Mouse (Mus musculus) heart, embryonic 13.5 days (tissue): Measurements from ENCODE around the gene Cul9. TPM values are rescaled to one million over a fixed set of nuclear protein-coding genes. Genes with fewer than 3 reads are reported as not detected.
"Not testable (repeated sequence)": the region's sequence is repeated elsewhere in the genome, so short reads cannot be mapped to it uniquely, and the experiment has no call there.

ENCODE experiments used
- ATAC-seq: fragments of 200-750 bp; cut with Nextera tagmentation; 2 replicates; pipeline ENCODE4 v1.8.0; 2017; ENCODE audit warnings: moderate TSS enrichment; ENCODE audit not compliant: insufficient number of reproducible peaks, low FRiP score, low TSS enrichment; ENCODE audit errors: extremely low read depth
- H3K27ac ChIP-seq: fragments of 300-500 bp; sonication (generic); replicated peaks from 2 replicates; pipeline ENCODE4 v1.5.1; 2015; ENCODE audit warnings: moderate library complexity, mild to moderate bottlenecking, inconsistent platforms
- H3K27me3 ChIP-seq: fragments of 300-500 bp; sonication (generic); replicated peaks from 2 replicates; pipeline ENCODE4 v1.6.1; 2015; ENCODE audit warnings: mild to moderate bottlenecking, inconsistent platforms
- H3K36me3 ChIP-seq: fragments of 300-500 bp; sonication (generic); 2 replicates; pipeline ENCODE4 v1.6.1; 2015; ENCODE audit warnings: mild to moderate bottlenecking, inconsistent platforms
- H3K4me1 ChIP-seq: fragments of 300-500 bp; sonication (generic); 2 replicates; pipeline ENCODE4 v1.6.1; 2015; ENCODE audit warnings: inconsistent platforms
- H3K4me2 ChIP-seq: fragments of 300-500 bp; sonication (generic); 2 replicates; pipeline ENCODE4 v1.6.1; 2015; ENCODE audit warnings: inconsistent platforms, mild to moderate bottlenecking, moderate library complexity
- H3K4me3 ChIP-seq: fragments of 300-500 bp; sonication (generic); 2 replicates; pipeline ENCODE4 v1.5.1; 2015; ENCODE audit warnings: moderate library complexity, mild to moderate bottlenecking, inconsistent platforms
- H3K9ac ChIP-seq: fragments of 300-500 bp; sonication (generic); 2 replicates; pipeline ENCODE4 v1.6.1; 2015; ENCODE audit warnings: inconsistent platforms, mild to moderate bottlenecking, moderate library complexity
- H3K9me3 ChIP-seq: fragments of 300-500 bp; sonication (generic); 2 replicates; pipeline ENCODE4 v1.6.1; 2016; ENCODE audit warnings: inconsistent platforms
- WGBS: fragments of 180-500 bp; shearing (Covaris S2); methylation state at CpG from one replicate; pipeline ENCODE4 v1.1.7; 2015; ENCODE audit warnings: mixed read lengths; 5-methylcytosine and 5-hydroxymethylcytosine counted together
- polyA plus RNA-seq: library from polyadenylated mRNA; unstranded; fragments of >200 nt; fragmentation: Nextera tagmentation; extraction: Ambion mirVana; gene quantifications from 2 replicates; pipeline ENCODE4 v1.2.1, GENCODE M21; 2015

Cul9 gene
- polyA plus RNA-seq, 1 experiment from 2014 or later = 5.0 TPM

DNA sequence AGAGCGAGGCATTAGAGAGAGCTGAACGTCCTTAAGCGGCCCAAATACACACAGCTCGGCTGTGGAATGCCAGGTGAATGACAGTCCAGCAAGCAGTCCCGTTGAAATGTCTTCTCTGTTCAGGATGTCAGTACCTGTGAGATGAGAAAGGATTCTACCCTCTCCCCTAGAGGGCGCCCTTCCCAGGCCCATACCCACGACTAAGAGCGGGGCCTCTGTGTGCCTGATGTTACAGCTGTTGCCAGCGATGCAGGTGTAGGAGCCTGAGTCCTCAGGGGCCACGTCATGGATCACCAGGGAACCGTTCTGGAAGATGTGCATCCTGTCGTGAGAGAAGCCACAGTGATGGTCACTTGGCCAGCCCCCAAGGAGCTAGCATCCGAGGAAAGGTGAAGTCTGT lies 29.9 kb upstream of the Cul9 start:
- ATAC-seq = no peak
- Histone ChIP-seq H3K4me2 (no peak overlapping the region), H3K36me3 (peaks cover 97% of the 10 kb centered on the region), H3K27me3 (no peaks in the 10 kb centered on the region), H3K9ac (no peak overlapping the region), H3K4me1 (no peaks in the 10 kb centered on the region), H3K9me3 (peaks cover 5% of the 10 kb centered on the region; the same call in 1 of the 2 replicates), H3K27ac (no peak overlapping the region), H3K4me3 (no peak overlapping the region)
- 81% methylated on average over 13 of the region's 13 CpGs for WGBS

DNA sequence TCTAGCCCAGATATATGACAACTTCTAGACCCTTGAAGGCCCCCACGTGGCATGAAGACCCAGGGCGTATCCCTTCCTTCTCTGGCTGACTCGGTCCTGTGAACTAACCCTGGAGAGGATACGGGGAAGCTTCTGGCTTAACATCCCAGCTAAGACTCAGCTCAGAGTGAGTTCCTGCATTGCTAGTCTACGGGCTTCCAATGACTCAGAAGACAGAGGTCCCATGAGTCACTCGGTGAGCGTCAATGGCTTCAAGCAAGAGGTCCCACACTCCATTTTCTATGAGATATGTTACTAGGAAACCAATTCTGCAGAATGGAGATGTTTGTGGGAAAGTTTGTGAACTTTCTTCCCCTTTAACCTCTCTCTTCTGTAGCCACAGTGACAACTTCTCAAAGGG lies 28.3 kb upstream of the Cul9 start:
- H3K4me1 ChIP-seq = no peaks in the 10 kb centered on the region
- WGBS = 88% methylated on average over 7 of the region's 7 CpGs
- no peak overlapping the region for H3K4me2 ChIP-seq
- no peaks in the 10 kb centered on the region for H3K9me3 ChIP-seq
- H3K9ac ChIP-seq = no peak overlapping the region
- H3K27me3 ChIP-seq = no peaks in the 10 kb centered on the region
- H3K36me3 ChIP-seq = peaks cover 97% of the 10 kb centered on the region
- H3K4me3 ChIP-seq = no peak overlapping the region
- no peak for ATAC-seq
- no peak overlapping the region for H3K27ac ChIP-seq

DNA sequence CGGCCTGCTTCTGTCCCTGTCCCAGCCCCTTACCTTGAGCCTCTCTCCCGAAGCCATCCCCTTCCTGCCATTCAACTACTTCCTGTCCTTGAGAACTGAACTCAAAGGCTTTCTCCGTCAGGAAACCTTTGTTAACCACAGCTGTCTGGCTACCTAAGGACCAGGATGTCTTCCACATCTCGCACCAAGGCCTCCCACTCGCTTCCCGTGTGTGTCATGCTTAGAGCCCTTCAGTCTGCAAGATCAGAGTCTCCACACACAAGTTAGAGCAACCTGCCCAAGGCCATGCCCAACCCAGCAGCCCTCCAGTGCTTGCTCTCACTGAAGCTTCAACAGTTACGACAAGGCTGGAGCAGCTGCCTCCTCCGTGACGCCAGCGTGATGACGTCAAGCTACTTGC lies 24.8 kb upstream of the Cul9 start:
- Histone ChIP-seq H3K4me1 (no peaks in the 10 kb centered on the region), H3K9me3 (no peaks in the 10 kb centered on the region), H3K36me3 (peaks cover 99% of the 10 kb centered on the region), H3K9ac (no peak overlapping the region), H3K27ac (no peak overlapping the region; the same call in 1 of the 2 replicates), H3K4me3 (no peak overlapping the region), H3K27me3 (no peaks in the 10 kb centered on the region), H3K4me2 (no peak overlapping the region)
- ATAC-seq = no peak
- WGBS = 74% methylated on average over 11 of the region's 11 CpGs

DNA sequence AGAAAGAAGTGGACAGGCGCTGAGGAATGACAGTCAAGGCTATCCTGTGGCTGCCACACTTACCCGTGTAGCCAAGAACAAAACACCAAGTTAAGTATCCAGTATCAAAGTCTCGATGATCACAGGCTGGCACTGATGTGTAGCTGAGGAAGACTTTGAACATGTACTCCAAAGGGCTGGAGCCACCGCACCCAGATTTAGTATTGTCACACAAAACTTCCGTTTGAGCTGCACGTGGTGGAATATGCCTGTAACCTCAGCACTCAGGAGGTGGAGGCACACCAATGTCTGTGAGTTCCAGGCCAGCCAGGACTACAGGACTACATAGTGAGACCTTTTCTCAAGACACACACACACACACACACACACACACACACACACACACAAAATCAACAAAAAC lies 13.0 kb upstream of the Cul9 start:
- H3K9me3 ChIP-seq = no peaks in the 10 kb centered on the region

DNA sequence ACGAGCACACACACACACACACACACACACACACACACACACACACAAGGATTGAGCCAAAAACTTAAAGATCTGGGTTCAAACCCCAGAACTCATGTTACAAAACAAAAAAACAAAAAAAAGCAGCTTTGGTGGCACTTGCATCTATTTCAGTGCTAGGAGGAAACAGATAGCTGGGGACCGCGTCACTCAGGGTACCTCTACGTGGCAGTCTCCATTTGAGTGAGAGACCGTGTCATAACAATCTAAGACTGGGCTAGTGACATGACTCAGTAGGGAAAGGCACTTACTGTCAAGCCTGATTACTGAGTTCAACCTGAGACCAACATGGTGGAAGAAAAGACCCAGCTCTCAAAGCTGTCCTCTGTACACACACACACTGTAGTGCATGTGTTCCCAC lies 12.0 kb upstream of the Cul9 start:
- Histone ChIP-seq H3K9me3 (no peaks in the 10 kb centered on the region), H3K4me2 (no peak overlapping the region), H3K9ac (no peak overlapping the region), H3K27me3 (no peaks in the 10 kb centered on the region), H3K36me3 (peaks cover under 1% of the 10 kb centered on the region; the same call in 1 of the 2 replicates), H3K4me1 (peaks cover 28% of the 10 kb centered on the region), H3K27ac (no peak overlapping the region), H3K4me3 (no peak overlapping the region)
- WGBS = 75% methylated on average over 5 of the region's 5 CpGs
- no peak for ATAC-seq

More for the DNA sequence above, 13.0 kb upstream of the Cul9 start:
- H3K4me3 ChIP-seq = no peak overlapping the region
- no peak overlapping the region for H3K4me2 ChIP-seq
- H3K9ac ChIP-seq = no peak overlapping the region
- H3K27me3 ChIP-seq = no peaks in the 10 kb centered on the region
- H3K4me1 ChIP-seq = peaks cover 18% of the 10 kb centered on the region
- 86% methylated on average over 6 of the region's 6 CpGs for WGBS
- no peak for ATAC-seq
- no peak overlapping the region for H3K27ac ChIP-seq
- H3K36me3 ChIP-seq = peaks cover 10% of the 10 kb centered on the region

DNA sequence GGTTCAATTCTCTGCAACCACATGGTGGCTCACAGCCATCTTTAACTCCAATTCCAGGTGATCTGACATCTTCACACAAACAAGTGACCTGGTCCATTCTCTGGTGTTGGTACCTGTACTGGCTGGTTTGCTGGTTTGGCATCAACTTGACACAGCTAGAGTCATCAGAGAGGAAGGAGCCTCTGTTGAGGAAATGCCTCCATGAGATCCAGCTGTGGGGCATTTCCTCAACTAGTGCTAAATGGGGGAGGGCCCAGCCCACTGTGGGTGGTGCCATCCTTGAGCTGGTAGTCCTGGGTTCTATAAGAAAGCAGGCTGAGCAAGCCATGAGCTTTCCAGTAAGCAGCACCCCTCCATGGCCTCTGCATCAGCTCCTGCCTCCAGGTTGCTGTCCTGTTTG lies 11.1 kb upstream of the Cul9 start:
- Histone ChIP-seq H3K4me3 (peak overlapping the region; percentile 100; the same call in 1 of the 2 replicates), H3K4me2 (peak overlapping the region; percentile 82), H3K4me1 (peaks cover 36% of the 10 kb centered on the region), H3K27ac (peak overlapping the region; percentile 95), H3K9ac (peak overlapping the region; percentile 87)
- H3K36me3 ChIP-seq, H3K9me3 ChIP-seq, ATAC-seq, H3K27me3 ChIP-seq: not testable (repeated sequence)

DNA sequence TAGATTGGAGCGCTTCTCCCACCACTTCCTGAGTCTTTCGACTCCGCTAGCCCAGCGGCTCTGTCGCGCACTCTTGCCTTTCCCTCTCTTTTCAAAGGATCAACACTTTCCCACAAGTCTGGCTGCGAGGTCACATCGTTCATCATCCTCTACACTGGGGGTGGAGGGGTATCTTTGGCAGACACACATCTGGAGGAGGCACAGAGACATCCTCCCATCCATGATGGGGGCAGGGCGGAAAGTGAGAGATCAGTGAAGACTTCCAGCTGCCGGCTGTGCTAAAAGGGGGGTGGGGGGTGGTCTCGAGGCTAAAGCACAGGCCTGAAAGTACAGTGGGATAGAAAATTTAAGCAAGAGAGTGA lies 10.4 kb upstream of the Cul9 start:
- Histone ChIP-seq H3K27ac (peak overlapping the region; percentile 95), H3K36me3 (peaks cover 11% of the 10 kb centered on the region), H3K4me2 (peak overlapping the region; percentile 82), H3K27me3 (no peaks in the 10 kb centered on the region), H3K4me1 (peaks cover 44% of the 10 kb centered on the region), H3K4me3 (peak overlapping the region; percentile 100), H3K9me3 (no peaks in the 10 kb centered on the region), H3K9ac (peak overlapping the region; percentile 87)
- WGBS = 0% methylated on average over 11 of the region's 11 CpGs
- ATAC-seq = no peak

DNA sequence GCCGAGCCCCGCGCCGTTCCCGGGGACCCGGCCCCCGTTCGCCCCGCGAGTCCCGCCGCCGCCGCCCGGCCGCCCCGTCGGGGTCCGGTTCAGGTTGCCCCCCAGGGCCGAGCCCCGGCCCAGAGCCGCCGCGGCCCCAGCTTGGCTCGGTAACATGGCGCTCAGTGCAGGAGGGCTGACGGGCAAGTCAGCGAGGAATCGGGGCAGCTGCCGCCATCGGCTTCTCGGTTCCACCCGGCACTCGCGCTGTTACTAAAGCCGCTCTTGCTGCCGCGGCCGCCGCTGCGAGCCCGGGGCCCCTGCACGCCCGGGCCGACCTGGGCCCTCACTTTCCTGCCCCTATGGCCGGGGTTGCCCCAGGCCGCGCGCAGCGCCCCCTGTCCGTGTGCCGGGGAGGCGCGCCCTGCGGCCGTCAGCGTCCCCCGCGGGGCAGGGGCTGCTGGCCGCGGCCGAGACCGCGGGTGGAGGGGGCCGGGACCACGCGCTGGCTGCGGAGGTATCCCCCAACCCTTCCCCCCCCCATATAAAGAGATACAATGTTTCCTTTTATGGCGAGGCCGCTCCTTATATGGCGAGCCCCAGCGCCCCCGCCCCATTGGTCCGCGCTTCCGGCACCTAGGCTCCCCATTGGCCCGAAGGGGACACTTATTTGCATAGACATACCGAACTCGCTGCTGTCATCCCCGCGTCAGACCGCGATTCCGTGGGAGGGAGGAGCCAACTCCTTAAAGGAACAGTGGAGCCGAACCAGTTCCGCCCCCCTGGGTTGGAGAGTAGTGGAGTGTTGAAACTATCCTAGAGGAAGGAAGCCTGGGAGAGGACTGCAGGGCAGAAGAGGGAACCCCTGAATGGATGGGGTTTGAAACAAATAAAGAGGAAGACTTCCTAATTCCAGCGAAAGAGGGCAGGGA lies 9.7 kb upstream of the Cul9 start, which contains the start of gene Srf:
Gene Srf (minus strand): TSS at position 503 of the 911 bp plus-strand sequence.
- no peaks in the 10 kb centered on the region for H3K27me3 ChIP-seq
- peaks cover 17% of the 10 kb centered on the region for H3K36me3 ChIP-seq
- WGBS = under 1% methylated on average over 68 of the region's 87 CpGs
- peak within 1 kb of the TSS; percentile 100 for H3K9ac ChIP-seq
- peak within 1 kb of the TSS; percentile 92 for H3K4me2 ChIP-seq
- peak; percentile 86 for ATAC-seq
- peak within 1 kb of the TSS; percentile 97 for H3K27ac ChIP-seq
- H3K9me3 ChIP-seq = no peaks in the 10 kb centered on the region
- H3K4me3 ChIP-seq = peak within 1 kb of the TSS; percentile 100
- peaks cover 50% of the 10 kb centered on the region for H3K4me1 ChIP-seq

DNA sequence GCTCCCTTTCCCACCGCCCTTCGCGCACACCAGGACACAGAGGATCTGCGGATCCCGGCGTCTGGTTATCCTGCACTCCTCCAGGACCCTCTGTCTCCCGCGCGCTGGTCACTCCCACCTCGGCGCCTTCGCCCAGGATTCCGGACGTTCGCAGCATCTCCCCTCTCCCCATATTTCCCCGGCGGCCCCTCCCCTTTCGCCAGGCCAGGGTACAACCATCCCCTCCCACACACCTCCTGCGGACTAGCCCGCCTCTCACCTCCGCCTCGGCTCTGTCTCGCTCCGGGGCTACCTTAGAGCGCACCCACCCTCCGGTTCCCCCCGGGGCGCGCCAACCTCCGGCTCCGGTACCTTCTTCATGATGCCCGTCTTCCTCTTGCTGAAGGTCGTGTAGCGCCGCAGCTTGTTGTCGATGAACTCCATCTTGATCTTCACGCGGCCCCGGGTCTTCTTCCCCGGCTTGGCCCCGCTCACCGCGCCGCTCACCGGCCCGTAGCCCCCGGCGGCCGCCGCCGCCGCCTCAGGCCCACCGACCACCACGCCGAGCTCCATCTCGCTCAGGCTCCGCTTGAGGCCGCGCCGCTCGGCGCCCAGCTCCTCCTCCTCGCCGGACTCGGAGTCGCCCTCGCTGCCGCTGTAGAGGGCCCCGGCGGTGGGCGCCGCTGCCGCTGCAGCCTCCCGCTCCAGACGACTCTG lies 8.9 kb upstream of the Cul9 start:
- Histone ChIP-seq H3K27me3 (no peaks in the 10 kb centered on the region), H3K9me3 (no peaks in the 10 kb centered on the region), H3K4me3 (peak overlapping the region; percentile 100), H3K4me2 (peak overlapping the region; percentile 92), H3K27ac (peak overlapping the region; percentile 97), H3K4me1 (peaks cover 50% of the 10 kb centered on the region), H3K36me3 (peaks cover 25% of the 10 kb centered on the region), H3K9ac (peak overlapping the region; percentile 100)
- no peak; the same call in 1 of the 2 replicates for ATAC-seq
- WGBS = under 1% methylated on average over 75 of the region's 75 CpGs

DNA sequence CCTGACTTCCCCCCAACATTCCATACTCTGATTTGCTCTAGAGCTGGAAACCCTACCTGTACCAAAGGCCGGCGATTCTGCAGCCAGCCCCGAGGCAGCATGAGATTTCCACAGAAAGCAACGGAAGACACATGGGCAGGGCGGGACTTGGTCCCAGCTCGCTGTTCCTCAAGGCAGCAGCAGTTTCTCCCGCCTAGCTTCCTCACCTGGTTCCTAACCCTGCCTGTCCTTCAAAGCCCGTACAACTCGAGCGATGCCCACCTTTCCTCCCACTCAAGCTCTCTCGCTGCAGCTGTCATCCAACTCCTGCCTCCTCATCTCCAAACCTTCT lies 8.4 kb upstream of the Cul9 start:
- H3K9ac ChIP-seq = peak overlapping the region; percentile 100
- H3K9me3 ChIP-seq = no peaks in the 10 kb centered on the region
- peaks cover 50% of the 10 kb centered on the region for H3K4me1 ChIP-seq
- H3K4me3 ChIP-seq = peak overlapping the region; percentile 100
- under 1% methylated on average over 11 of the region's 11 CpGs for WGBS
- H3K27ac ChIP-seq = peak overlapping the region; percentile 97
- H3K4me2 ChIP-seq = peak overlapping the region; percentile 92
- no peaks in the 10 kb centered on the region for H3K27me3 ChIP-seq
- ATAC-seq = no peak
- H3K36me3 ChIP-seq = peaks cover 30% of the 10 kb centered on the region

DNA sequence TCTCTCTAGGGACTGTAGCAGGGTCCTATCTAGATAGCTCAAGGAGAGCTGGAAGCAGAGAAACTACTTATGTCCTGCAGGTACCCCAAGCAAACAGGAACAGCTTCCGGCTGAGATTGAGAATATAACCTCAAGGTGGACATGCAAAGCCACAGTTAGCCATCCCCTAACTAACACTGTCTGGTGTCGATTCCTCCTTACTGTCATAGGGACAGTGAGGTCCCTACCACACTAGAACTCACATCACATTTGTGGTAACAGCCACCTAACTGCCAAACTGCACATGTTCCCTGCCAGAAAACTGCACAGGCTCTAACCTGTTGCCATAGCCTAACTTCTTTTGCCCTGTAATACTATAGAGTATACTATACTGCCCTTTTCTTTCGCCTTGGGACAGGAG lies 7.7 kb upstream of the Cul9 start:
- no peaks in the 10 kb centered on the region for H3K9me3 ChIP-seq
- H3K9ac ChIP-seq = peak overlapping the region; percentile 100
- 37% methylated on average over 3 of the region's 3 CpGs for WGBS
- peak overlapping the region; percentile 100 for H3K4me3 ChIP-seq
- H3K27me3 ChIP-seq = no peaks in the 10 kb centered on the region
- H3K4me2 ChIP-seq = peak overlapping the region; percentile 92
- ATAC-seq = no peak
- H3K27ac ChIP-seq = peak overlapping the region; percentile 97
- peaks cover 50% of the 10 kb centered on the region for H3K4me1 ChIP-seq
- H3K36me3 ChIP-seq = peaks cover 36% of the 10 kb centered on the region
